Mouse (Mus musculus): ENCODE results near the gene Ankdd1b.

Ankdd1b gene

DNA sequence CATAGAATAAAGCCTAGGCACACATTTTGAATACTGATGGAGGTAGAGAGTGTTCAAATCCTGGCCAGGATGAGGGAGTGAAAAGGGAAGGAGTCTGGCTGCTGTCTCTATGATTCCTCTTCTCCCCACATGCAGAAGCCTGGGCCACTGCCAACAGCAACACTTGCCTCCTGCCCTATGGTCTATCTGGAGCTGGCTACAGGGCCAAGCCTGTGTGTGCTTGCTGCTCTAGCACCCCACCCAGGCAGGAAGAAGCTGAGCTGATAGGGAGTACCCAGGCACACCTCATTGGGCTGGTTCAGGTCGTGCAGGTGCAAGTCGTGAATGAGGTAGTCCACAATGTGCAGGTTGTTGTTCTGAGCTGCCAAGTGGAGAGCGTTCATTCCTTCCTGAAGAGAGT lies 16.7 kb downstream of the Ankdd1b start:
- CTCF ChIA-PET = no interaction called here

DNA sequence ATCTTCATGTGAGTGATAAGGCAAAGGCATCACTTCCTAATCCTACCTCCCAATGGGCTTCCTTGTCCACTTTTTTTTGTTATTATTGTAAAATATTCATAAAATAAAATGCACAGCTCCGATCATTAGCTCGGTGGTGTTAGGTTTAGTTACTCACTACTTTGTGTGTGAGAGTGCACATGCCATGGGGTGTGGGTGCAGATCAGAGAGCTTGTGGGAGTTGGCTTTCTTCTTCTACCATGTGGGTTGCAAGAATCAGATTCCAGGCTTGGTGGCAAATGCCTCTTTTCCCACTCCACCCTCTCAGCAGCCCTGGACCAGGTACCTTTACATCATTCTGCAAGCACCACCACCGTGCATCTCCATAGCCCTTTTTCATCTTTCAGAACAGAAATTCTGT lies 18.4 kb downstream of the Ankdd1b start:
- CTCF ChIA-PET = no interaction called here

GRCm38 (mm10) chr13:96451386-96452140 lies 19.4 kb downstream of the Ankdd1b start:
- CTCF ChIA-PET = no interaction called here

DNA sequence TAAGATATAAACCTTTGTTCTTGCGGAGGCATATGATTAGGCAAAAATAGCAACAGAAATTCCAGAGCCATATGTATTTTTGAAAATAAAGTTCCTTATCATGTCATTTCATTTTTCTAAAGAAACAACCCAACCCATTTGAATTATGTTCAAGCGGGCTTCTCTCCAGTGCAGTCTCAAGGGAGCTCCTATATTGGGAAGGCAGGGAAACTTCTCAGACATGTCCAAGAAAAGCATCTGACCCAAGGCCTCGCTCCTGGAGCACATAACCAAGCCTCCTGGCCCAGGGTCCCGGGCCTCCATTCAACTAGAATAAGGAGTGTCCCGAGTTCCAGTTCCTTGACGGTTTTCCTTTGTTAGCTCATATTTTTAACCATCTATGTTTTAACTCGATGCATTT lies 20.1 kb downstream of the Ankdd1b start:
- CTCF ChIA-PET = no interaction called here

DNA sequence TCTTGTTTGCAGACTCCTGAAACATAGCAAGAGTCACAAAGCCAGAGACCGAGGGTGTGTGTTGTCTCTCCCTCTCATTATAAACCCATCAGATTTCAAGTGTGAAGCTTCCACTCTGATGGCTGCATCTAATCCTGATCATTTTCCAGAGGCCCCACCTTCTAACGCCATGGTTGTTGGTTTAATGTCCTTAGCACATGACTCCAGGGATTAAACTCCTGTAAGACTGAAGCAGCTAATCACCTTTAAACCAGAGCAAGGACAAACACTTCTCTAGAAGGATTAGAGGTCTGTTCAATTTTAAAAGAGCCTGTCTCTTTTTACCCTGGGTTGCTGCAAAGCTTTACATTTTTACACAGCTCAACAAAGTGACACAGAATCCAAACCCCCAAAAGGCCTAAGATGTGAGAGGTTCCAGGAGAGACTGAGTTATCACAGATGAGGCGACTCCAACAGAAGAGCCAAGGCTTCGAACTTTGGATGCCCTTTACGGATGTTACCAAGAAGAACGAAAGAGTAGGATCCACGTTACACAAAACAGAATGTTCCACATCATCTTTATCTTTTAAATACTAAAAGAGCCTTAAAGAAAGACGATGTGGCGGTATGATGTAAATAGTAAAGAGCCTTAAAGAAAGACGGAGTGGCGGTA lies 20.7 kb downstream of the Ankdd1b start:
- CTCF ChIA-PET = no interaction called here

- CTCF ChIA-PET = no interaction called here
These were observed 30.6 kb downstream of the Ankdd1b start for GRCm38 (mm10) chr13:96440436-96440835.

- CTCF ChIA-PET = no interaction called here
These were observed 34.1 kb downstream of the Ankdd1b start for GRCm38 (mm10) chr13:96436921-96437320.

DNA sequence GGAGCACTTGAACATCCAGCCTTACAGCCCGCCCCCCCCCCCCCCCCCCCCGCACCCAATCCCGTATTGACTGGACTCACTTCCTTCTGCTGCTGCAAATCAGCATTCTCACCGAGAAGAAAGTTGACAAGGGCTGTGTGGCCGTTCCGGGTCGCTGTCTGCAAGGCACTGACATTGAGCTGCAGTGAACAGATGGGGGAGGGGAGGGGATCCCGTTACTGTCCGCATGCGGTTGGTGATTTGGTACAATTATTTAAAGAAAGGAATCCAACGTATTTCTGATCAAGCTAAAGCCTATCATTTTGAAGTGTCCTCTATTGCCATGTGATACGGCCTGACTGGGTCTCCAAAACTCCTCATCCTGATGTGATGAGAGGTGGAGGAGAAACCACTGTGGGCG lies 35.2 kb downstream of the Ankdd1b start:
- CTCF ChIA-PET = no interaction called here

DNA sequence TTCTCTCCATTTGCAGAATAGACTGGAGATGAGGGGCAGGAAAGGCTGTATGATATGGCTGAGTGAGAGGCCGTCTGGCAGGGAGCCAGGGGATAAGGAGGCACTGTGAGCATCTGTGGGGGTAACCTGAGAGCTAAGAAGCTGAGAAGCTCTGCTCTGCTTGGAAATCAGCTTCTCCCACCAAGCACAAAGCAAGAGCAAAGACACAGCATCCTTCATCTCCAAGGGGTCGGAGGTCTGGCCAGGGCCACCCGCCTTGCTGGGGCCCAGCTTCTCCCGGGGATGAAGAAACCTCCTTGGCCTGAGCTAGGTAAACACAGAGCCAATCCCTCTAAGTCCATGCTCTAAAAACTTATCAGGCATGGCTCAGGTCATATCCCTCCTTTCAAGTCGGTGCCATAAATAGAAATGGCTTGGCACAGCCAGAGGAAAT lies 36.1 kb downstream of the Ankdd1b start:
- CTCF ChIA-PET = no interaction called here

DNA sequence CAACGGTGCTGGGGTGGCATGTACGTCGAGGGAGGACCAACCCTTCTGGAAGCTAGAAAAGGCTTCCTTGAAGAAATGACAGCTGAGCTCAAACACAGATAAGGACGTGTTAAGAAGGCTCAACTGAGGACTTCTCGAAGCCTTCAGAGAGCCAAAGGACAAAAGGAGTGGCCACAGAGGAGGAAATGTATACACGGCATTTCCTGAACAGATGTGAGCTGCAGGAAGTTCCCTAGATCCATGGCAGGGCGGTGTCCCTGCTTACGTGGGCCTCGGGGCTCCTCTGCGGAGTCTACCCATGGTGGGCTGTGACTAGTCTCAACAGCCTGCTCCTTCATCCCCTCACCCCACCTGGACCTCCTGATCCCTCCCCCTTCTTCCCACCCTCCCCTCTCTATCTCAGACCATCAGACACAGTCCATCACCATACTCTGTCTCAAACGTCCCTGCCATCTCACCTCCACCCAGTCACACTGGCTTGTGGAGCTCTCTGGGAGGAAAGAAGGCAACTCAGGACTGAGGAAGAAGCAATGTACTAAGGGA lies 37.3 kb downstream of the Ankdd1b start:
- CTCF ChIA-PET = no interaction called here

GRCm38 (mm10) chr13:96433041-96433440 lies 38.0 kb downstream of the Ankdd1b start:
- CTCF ChIA-PET = no interaction called here

DNA sequence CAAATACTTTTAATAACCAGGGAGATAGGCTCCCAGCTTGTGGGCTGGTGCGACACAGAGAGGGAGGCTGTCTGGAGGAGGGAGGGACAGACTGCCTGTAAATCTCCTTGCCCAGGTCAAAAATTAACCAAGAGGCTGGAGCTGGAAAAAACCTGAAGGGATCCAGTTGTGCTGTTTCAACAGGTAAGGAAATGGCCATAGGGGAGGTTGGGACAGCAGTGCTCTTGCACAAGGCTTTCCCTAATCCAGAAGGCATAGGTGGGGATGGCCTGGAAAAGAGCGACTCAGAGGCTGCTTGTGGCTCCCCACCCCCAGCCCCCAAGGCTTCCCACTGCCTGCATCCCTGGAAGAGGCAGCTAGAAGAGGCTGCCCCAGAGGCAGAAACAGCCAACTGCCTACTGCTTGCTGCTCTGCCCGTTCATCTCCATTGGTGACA lies 38.6 kb downstream of the Ankdd1b start:
- CTCF ChIA-PET = no interaction called here

- CTCF ChIA-PET = interaction anchor here (1.8 kb wide), 1 partner anchor 161 kb away, joined by 9 read pairs; no protein-coding TSS in a partner anchor
These were observed 39.3 kb downstream of the Ankdd1b start for GRCm38 (mm10) chr13:96431595-96432156.

GRCm38 (mm10) chr13:96428531-96428930 lies 42.5 kb downstream of the Ankdd1b start:
- CTCF ChIA-PET = interaction anchor here (0.7 to 1.1 kb wide), 2 partner anchors 166 to 1908 kb away, joined by 3 to 9 read pairs; no protein-coding TSS in a partner anchor

DNA sequence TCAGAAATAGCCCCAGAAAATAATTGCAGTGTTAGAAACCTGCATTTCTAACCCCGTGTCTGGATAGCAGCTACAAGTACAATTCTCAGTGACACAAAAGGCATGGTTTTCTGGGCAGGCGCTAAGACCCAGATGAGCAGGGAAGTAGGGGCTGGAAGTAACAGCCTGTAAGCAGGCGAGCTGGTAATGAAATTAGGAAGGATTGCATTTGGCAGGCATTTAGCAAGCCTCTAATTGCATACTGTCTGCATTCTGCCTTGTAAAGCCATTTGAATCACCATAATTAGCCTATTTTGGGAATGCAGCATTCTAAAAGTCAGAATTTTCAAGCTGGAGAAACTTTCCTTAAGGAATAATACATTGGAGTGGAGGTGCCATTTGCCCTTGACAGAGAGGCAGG lies 45.0 kb downstream of the Ankdd1b start:
- CTCF ChIA-PET = no interaction called here

DNA sequence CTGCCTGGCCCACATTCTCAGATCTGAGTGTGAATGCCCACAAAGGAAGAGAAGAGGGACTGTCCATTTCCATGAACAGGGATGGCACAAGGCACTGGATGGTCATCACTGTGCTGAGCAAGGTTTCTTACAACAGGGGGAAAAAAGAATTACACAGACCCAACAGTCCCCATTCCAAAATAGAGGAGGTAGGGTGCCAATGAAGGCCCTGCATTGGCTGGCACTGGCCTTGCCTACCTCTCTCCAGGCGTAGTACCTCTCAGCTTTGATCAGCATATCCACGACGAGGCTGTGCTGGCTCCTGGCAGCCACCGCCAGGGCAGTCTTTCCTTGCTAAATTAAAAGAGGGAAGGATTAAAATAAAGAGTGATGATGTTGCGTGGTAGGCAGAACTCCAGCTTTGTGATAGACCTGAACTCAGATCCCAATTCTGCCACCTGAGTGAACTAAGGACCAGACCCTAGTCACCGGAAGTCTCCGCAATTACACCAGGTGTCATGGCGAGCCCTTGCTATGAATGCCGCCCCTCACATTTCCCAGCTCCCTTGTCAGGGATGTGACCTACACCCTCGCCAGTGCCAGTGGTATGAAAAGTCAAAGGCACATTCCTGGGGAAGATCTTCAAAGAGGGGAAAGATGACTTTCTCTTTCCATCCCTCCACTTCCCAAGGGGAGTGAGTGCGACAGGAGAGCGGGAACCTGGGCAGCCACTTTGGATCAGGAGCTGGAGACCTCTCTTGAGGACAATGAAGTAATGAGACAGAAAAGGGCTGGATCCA lies 46.3 kb downstream of the Ankdd1b start:
- CTCF ChIA-PET = no interaction called here

- CTCF ChIA-PET = interaction anchor here (1.1 kb wide), 1 partner anchor 24 kb away, joined by 3 read pairs; no protein-coding TSS in a partner anchor
These were observed 49.8 kb downstream of the Ankdd1b start for GRCm38 (mm10) chr13:96421230-96421629.

DNA sequence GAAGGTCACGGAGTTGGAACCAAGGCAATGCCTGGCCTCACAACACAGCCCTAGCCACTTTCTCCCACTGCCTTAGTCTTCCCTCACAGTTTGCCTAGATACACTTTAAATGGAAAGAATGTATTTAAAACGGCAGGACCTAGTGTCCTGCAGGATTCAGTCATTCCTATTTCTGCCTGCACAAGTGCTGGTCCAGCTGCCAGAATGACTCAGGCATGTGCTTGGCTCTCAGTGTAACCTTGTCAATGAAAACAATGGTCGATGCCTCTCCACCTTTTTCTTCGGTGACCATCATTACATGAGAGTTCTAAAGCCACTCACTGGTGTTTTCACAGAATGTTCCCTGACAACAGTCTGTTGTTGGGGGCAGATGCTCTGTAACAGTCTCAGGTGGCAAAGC lies 52.5 kb downstream of the Ankdd1b start:
- CTCF ChIA-PET = no interaction called here

- CTCF ChIA-PET = no interaction called here
These were observed 53.7 kb downstream of the Ankdd1b start for GRCm38 (mm10) chr13:96417261-96417813.

DNA sequence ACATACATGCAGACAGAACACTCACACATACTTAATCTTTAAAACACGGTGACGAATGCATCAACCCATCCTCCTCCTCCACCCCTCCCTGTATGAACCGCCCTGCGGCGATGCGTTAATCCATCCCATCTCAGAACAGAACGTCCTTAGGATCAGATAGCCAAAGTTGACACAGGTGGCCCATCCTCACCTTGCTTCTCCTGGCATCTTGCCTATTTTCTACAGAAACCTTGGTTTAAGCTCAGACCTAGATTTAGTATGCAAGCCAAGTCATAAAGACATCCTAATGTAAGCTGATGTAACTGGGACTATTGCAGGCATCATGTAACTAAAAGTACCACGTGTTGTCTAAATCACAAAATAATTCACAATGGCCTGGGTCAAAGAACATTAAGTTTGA lies 54.6 kb downstream of the Ankdd1b start:
- CTCF ChIA-PET = interaction anchor here (0.7 kb wide), 1 partner anchor 116 kb away, joined by 3 read pairs; no protein-coding TSS in a partner anchor

DNA sequence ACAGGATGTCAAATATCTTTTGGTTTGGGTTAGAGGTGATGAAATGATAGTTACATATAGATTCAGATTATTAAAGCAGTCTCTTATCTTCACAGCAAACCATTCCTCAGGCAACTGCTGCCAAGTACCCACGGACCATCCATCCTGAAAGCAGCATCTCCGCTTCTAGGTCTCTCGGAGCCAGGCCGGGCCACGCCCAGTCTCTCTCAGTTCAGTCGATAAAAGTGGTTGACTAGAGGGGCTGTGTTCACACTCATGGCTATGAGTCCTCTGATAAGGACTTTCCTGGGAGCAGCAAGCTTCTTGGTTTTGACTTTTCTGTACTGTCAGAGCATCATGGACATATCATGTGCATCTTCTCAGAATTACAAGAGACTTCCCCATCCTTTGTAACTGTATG lies 56.6 kb downstream of the Ankdd1b start:
- CTCF ChIA-PET = no interaction called here

- CTCF ChIA-PET = no interaction called here
These were observed 62.2 kb downstream of the Ankdd1b start for GRCm38 (mm10) chr13:96408786-96409185.

All from spleen, embryonic (tissue).